Mouse (Mus musculus): ENCODE data around the gene Fam71e1.

DNA sequence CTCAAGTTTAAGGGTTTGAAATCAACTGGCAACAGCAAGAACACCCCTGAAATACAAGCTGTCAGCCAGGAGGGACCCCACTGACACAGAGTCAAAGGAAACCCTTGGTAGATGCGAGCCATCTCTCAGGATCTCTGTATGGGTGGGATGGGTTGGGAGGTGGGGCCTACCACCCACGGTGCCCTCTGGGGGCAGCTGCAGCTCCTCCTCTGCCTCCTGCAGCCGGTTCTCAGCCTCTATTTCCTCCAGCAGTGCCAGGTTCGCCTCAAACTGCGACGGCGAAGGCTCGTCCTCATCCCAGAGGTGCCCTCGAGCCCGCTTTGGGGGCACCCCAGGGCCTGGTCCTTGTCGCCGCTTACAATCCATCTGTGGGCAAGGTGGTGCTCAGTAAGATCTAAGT lies 46.7 kb downstream of the Fam71e1 start:
- TF ChIP-seq TAL1 (IDR thresholded peaks at IDR 0.05; ENCODE audit: low read length) = no peak
- TF ChIP-seq GATA1 (IDR thresholded peaks at IDR 0.05; ENCODE audit: low read length) = no peak

Data from erythroblast, embryonic 14.5 days (primary cell).